Mouse (Mus musculus): ENCODE data around the gene Sltm.

GRCm38 (mm10) chr9:70567651-70568050 is 25.1 kb downstream of the Sltm start:
- TF ChIP-seq MAFK (IDR thresholded peaks at IDR 0.05; ENCODE audit: insufficient replicate concordance, low read length), result no peak
- TF ChIP-seq E2F4 (IDR thresholded peaks at IDR 0.05; ENCODE audit: insufficient replicate concordance, low read depth, low read length), result no peak
- TF ChIP-seq POLR2A (IDR thresholded peaks at IDR 0.05; ENCODE audit: low read depth, low read length), result no peak

Data from CH12.LX (cell line).